Mouse (Mus musculus): ENCODE measurements around the gene Hnrnpr. TPM values are rescaled to one million over a fixed set of nuclear protein-coding genes. Genes with fewer than 3 reads are reported as not detected.

The Hnrnpr gene
- total RNA-seq, 2 experiments from 2014 or later: 47.8 to 51.5 TPM

DNA sequence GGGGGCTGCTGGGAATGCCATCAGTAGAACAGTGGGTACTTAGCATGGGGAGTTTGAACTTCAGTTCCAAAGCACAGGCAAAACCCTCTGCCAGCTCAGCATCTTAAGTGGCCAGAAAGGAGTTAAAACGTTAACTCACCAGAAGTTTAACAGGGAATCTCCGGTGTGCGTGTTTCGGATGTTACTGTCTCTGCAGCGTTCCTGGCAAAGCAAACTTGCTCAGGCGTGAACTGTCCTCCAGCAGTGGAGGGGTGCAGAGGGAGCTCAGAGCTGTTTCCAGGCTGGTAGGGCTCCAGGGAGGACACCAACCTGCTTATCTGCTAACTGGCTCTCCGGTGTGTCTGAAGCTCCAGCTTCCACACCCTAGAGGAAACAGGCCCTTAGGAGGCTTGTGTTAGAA is 14.8 kb upstream of the Hnrnpr start:
- intact Hi-C loops (cut with DNase I): no loop called here
- DNase-seq: no peak

DNA sequence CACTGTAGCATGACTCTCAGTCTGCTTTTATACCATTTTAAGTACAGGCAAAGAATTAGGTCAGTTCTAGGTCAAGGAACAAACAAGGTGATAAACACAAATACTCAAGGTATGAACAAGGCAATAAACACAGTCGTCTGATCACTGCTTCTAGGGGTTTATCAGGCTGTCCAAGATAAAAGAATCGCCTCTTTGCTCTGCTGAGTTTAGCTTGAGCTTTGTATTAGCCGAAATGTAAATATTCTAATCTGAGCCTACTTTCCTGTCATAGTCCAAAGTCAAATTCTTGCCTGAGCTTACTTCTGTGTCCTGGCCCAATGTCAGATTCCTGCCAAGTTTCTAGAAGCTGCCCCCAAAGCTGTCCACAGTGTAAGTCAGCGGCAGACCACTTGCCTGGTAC is 8.3 kb upstream of the Hnrnpr start:
- intact Hi-C loops (cut with DNase I): no loop called here
- no peak for DNase-seq

DNA sequence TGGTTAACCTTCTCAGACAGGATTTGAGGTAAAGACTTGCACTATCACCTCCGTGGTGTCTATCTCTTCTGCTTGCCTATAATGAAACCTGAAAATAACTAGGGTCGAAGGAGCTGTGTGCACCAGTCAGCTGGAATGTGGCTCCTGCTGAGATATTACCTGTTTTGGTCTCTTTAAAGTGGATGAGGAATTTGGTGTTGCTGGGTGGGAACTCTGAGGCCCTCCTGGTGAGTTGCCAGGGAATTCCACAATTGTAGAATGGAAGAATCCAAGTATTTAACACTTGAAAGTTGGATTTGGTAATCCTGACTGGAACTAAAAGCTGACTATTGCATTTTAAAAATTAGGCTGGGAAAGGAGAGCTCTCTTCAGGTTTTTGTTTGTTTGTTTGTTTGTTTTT is 6.6 kb upstream of the Hnrnpr start:
- intact Hi-C loops (cut with DNase I): no loop called here
- no peak for DNase-seq

DNA sequence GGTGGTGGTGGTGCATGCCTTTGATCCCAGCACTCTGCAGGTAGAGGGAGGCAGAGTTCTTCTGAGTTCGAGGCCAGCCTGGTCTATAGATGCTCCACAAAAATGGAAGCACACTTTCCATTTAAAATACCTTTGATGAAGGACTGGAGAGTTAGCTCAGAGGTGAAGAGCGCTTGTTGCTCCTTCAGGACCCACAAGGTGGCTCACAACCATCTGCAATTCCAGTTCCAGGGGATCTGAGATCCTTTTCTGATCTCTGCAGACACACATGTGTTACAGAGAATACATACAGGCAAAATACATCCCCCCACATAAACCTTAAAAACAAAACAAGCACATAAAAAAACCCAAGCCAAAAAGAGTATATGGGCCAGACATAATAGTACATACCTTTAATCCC is 2.4 kb upstream of the Hnrnpr start:
- no peak for DNase-seq
- intact Hi-C loops (cut with DNase I): no loop called here

DNA sequence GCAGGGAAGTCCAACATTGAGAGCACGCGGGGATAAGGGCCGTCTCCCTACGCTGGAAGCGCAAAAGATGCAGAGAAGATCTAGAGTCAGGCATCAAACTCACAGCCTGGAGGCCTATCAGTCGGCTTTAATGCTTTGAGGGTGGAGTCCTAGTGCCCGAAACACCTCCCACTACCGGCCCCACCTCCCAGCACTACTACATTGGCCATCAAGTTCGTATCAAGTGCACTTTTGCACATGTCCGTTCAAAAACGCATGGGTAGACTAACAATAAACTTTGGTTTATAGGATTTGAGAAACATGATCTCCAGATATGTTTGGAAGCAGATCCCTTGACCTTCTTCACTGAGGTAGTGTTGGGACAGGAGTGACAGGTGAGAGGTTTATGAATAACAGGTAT is 962 bp upstream of the Hnrnpr start:
- DNase-seq: peak; percentile 34 to 43
- intact Hi-C loops (cut with DNase I): no loop called here

DNA sequence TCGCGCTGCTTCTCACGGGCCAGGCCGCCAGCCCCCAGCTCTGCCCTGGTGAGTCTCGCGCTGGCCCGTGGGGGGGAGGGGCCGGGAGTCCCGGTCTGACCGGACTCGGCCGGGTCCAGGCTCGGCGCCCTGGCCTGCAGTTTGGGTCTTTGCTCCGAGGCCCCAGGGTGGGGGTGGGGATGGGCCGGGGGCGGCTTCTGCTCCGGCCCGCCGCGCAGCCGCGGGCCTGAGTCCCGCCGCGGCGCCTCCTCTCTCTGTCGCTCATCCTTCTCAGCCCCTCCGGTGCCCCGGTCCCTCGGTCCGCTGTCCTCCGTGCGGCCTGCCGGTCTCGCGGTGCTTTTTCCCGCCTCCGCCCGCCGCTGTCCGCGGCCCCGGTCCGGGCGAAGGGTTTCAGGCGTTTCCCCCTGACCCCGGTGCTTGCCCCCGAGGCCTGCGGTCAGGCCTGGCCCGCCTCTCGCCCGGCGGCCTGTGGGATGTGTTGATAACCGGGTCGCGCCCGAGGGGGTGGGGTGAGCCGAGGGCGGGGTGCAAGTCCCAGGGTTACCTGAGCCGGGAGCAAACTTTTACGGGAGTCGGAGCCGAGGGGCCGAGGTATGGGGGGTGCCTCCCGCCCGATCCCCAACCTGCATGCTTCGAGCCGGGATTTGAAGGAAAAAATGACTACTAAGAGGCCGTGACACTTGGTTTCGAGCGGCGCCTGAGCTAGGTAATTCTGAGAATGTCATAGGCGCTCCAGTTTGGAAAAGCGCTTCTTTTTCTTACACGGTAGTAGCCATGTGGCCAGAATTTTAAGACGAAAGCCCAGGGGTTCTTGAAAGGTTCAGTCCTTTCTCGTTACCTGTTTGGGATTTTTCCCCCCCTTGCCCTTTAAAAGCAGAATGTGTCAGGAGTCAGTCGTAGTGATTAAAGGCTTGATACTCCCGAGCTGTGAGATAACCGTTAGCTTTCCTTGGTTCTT is 579 bp downstream of the Hnrnpr start:
- DNase-seq: peak; percentile 53 to 61
- intact Hi-C loops (cut with DNase I): no loop called here

DNA sequence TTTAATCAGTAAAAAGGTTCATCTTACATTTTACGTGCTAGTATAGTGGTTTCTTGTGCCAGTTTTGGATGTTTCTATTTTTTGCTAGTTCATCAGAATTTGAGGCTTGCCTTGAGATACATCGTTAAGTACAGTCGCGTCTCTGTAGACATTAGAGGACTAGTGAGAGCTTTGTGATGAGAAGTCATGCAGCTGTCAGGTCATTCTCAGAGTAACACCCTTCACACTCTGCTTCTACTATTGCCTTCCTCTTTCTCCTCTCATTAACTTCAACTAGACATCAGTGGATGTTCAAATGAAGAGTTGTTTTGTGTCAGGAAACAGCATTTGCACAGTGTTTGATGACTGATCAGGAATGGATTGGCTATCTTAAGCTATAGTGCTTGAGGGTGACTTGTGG is 1.9 kb downstream of the Hnrnpr start:
- intact Hi-C loops (cut with DNase I): no loop called here
- no peak for DNase-seq

DNA sequence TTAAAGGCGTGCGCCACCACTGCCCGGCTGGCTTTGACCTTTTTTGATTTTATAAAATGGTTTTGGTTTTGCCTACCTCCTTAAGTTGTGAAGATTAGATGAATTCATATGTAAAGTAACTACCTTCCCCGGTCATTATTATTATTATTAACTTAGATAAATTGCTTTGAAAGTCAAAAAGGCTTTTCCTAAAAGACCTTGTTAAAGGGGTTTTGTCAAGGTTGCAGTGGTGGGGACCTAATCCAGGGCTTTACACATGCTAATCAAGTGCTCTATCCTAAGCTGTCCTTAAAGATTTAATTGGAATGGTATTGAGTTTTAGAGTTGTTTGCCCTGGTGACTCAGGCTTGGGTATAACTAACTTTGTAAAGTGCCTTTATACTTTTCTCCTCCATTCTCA is 6.9 kb downstream of the Hnrnpr start:
- DNase-seq: no peak

DNA sequence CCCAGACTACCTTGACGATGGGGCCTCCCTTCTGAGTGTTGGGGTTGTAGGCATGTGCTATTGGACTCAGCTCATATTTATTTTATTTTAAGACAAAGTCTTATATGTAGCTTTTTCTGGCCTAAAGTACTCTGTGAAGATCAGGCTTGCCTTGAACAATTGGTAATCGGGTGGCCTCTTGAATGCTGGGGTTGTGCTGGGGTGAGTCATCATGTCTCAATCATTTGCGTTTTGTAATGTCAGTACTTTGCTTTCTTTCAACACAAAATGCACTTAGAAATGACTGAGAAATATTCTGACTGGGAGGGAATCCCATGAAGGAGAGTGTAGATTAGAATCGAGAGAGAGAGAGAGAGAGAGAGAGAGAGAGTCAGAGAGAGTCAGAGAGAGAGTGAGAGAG is 9.3 kb downstream of the Hnrnpr start:
- DNase-seq: no peak
- intact Hi-C loops (cut with DNase I): loop anchor here (5.0 kb wide), 3 partner anchors 33 to 153 kb away; partner anchors contain the start of gene Asap3

More for the DNA sequence above, 6.9 kb downstream of the Hnrnpr start:
- intact Hi-C loops (cut with DNase I): no loop called here

DNA sequence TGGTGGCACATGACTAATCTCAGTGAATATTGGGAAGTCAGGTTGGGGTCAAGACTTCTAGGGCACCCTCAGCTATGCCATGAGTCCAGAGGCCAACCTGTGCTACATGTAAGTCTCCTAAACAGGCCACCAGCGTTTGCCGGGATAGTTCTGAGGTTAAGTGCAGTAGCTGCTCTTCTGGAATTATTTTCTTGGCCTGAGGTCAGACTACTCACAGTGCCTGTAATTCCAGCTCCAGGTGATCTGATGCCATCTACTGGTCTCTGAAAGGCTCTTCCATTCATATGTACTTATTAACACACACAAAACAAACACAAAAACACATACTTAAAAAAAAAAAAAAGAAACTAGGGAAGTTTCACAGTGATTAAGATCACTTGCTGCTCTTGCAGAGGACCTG is 13.5 kb downstream of the Hnrnpr start:
- intact Hi-C loops (cut with DNase I): loop anchor here (2.0 to 5.0 kb wide), 4 partner anchors 37 to 157 kb away; partner anchors contain the start of gene Asap3
- peak; percentile 8 to 33 for DNase-seq

DNA sequence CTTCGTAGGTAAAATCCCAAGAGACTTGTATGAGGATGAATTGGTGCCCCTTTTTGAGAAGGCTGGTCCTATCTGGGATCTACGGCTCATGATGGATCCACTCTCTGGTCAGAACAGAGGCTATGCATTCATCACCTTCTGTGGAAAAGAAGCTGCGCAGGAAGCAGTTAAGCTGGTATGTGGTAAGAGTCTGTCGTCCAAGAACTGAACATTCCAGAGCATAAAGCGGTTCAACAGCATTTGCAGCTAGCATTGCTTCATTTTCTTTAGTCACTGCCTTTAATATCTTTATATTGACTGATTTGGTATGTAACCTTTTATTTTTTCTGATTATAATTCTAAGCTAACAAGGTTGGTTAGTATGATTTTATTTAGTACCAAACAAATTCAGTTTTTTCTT is 16.5 kb downstream of the Hnrnpr start:
- intact Hi-C loops (cut with DNase I): no loop called here
- DNase-seq: no peak

DNA sequence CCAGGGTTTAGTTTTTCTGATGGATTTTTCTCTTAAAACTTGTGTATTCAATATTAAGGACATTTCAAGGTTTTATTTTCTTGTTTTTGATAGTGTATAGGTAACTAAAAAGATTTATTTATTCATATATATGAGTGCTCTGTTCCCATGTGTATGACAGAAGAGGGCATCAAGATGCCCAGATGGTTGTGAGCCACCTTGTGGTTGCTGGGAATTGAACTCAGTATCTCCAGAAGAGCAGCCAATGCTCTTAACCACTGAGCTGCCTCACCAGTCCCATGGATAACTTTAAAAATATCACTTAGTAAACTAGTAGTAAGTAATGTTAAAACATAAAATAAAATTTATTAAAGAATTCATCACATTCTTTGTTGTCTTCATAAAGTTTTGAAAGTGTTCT is 17.4 kb downstream of the Hnrnpr start:
- intact Hi-C loops (cut with DNase I): no loop called here
- DNase-seq: no peak

DNA sequence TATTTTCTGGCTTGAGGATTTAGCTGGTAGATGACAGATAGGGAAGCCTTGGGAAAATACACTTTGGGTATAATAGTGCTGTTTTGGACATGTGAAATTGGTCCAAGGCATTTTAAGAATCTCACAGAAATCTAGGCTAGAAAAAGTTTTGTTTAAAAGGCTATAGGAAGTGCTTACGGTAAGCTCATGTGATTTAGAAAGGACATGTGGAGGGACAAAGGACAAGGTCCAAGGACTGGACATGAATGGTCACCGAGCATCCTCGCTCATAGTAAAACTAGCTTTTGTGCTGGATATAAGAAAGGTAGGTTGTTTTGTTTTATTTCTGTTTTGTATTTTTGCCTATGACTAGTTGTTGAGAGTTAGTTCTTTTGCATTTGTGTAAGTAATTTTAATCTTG is 21.0 kb downstream of the Hnrnpr start:
- DNase-seq: no peak
- intact Hi-C loops (cut with DNase I): no loop called here

DNA sequence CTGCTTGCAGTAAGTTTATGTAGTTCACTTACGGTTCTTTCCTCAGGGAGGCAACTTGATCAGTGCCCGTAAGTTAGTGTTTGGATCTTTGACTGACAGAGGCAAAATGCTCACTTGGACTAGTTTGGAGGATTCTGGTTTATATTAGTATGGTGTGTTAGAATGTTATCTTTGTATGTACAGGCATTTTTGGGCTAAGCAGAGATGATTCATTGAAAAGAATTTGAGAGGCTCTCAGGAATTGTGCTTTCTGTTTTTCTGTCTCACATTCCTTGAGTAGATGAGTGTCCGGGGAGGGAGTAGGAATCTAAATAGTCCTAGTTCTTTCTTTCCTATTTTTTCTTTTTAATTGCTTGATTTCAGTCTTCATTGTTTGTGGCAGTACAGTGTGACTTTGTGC is 22.4 kb downstream of the Hnrnpr start:
- DNase-seq: no peak

DNA sequence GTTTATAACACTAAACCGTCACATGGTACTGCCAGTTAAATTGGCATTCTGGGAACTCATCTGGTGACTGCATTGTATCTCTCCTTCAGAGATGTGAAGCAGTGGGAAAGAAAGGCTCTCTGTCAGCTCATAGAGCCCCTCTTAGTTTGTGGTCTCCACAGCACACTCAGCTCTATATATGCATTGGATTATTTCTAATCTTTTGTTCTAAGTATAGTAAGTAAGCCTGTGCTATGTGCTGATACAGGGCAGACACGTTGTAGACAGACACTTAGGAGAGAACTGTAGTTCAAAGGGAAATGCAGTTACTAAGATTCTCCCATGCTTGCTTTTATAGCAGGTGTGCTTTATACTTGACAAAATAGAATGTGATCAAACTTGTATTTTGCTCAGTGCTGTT is 24.3 kb downstream of the Hnrnpr start:
- intact Hi-C loops (cut with DNase I): no loop called here
- no peak for DNase-seq

More for the DNA sequence above, 22.4 kb downstream of the Hnrnpr start:
- intact Hi-C loops (cut with DNase I): no loop called here

DNA sequence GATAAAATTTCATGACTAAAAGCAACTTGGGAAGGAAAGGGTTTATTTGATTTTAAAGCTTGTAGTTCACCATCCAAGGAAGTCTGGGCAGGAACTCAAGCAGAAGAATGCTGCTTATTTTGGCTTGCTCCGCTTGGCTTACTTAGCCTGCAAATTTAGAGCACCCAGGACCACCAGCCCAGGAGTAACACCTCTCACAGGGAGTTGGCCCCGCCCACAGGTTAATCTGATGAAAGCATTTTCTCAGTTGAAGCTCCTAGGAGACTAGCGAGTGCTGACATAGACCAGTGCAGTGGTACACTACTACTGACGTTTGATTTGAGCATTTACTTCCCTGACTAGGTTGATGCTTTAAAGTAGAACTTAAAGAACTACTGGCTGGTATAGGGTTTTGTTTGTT is 26.4 kb downstream of the Hnrnpr start:
- intact Hi-C loops (cut with DNase I): no loop called here
- peak; percentile 8 to 31 for DNase-seq

DNA sequence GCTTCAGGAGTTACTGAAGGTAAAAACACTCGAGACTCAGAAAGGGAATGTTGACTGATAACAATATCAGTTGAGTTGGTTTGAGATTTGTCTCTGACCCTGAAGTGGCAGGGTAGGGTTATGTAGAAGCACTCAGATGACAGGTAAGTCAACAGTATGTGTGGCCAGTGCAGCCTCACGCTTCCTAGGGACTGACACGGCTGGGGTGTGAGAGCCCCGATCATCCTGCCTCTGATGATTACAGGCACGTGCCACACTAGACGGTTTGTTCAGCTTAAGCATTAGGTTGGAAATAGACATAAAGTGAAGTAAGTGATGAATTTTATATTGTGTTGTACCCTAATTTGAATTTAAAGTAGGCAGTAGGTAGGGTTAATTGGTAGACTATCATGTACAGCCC is 38.9 kb downstream of the Hnrnpr start:
- intact Hi-C loops (cut with DNase I): no loop called here
- DNase-seq: no peak

DNA sequence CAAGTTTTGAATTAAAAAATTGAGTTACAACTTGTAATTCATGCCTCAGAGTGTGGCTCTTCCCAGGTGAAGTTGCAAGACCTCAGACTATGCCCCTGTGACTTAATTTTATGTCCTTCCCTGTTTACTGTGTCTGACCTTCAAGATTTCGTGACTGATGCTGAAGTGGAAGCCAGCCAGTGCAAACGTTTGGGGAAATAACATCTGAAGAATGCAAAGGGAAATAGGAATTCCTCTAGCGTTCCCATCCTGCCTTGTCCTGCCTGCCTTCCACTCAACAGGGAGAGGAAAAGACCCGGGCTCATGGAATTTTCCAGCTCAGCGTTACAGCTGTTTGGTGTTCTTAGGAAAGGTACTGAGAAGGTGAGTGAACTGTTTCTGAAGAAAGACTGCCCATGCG is 46.3 kb downstream of the Hnrnpr start:
- intact Hi-C loops (cut with DNase I): no loop called here

DNA sequence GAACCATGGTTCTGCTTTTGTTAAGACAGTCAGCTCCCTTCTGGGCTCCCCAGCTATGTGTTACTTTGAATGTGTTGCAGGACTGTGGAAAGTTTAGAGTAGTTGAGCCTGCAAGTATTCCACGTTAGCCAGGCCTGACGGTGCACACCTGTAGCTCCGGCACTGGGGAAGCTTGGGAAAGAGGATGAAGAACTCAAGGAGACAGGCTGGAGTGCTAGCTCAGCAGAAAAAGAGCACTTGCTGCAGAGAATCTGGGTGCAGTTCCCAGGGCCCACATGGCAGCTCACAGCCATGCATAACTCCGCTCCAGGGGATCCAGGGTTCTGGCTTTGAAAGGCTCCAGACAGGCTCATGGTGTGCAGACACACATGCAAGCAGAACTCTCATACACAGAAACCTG is 46.7 kb downstream of the Hnrnpr start:
- intact Hi-C loops (cut with DNase I): no loop called here
- DNase-seq: no peak

More for the DNA sequence above, 46.3 kb downstream of the Hnrnpr start:
- DNase-seq: no peak

DNA sequence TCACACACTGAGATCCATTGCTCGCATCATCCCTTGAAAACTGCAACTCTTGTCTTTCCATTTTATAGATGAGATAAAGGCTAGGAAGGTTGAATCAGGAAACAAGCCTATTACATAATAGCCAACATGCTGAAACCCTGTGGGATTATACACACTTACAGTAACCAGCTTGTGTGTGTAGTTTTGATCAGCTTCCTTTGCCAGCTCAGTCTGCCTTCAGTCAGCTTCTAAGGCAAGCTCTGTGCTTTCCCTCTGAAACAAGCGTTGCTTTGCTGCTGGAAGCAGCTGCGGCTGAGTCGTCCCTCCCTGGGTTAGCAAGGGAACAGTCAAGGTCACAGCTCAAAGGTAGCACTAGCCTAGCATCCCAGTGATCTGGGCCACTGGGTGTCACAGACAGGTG is 57.1 kb downstream of the Hnrnpr start:
- intact Hi-C loops (cut with DNase I): loop anchor here (5.0 kb wide), 2 partner anchors 84 to 159 kb away; no protein-coding TSS in a partner anchor
- no peak for DNase-seq

DNA sequence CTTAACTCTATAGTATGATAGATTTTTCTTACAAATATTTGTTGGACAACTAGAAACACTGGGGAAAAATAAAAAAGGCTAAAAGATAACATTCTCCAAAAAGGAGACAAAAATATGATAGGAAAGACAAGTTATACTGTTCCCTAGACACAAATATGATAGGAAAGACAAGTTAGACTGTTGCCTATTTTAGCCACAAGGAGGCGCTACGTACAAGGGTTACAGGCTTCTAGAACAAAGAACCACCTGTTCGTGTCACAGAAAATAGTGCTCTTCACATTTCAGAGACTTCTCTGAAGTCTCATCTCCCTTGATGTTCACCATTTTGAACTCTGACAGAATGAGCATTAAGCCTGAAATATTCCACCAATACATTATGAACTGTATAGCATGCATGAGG is 59.0 kb downstream of the Hnrnpr start:
- peak; percentile 37 to 77 for DNase-seq
- intact Hi-C loops (cut with DNase I): loop anchor here (1.0 to 5.0 kb wide), 3 partner anchors 83 to 252 kb away; no protein-coding TSS in a partner anchor

Measured in heart, postnatal 14 days (tissue).